Mouse (Mus musculus): Measurements from ENCODE around the gene Zbtb1.

DNA sequence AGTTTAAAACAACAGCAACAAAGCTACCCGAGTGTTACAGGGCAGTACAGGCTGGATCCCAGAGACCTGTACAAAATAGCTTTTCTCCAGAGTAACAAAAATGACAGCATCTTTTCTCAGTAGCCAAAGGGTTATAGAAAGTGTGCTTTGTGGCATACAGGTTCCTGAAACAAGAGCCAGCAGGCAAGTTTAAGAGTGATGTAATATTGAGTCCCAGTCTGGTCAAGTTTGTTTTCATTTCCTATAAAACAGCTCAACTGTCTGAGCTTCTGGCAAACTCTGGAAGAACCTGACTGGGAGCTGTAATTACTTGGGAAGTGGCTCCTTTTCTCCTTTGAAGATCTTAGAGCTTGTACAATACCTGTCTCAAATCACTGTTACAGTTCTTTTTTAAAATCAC lies 37.1 kb downstream of the Zbtb1 start:
- TF ChIP-seq POLR2A (IDR thresholded peaks at IDR 0.05; ENCODE audit: low read depth, low read length) (no peak), CTCF (IDR thresholded peaks at IDR 0.05; ENCODE audit: extremely low read depth, insufficient read length, insufficient replicate concordance, low read depth, low read length) (no peak)

Data from small intestine, adult 2 months (tissue).